28 mouse cellular contexts compared by ENCODE assay signal in genomic region chr10:92349043-92349442, GRCm38 (mm10).
A peak's percentile ranks its signal among the peaks of the same experiment; 100 is the strongest.
DNase-seq lines count a peak whose midpoint lies in the region; ATAC-seq and TF ChIP-seq lines count a peak whose summit lies in the region.
"Had no signal": no experiment of that assay in that cellular context is flagged by ENCODE, and none has a peak within 500 bp of the region (broad histone marks: within the 10 kb centered on the region; RNA-seq: fewer than 3 reads in every experiment).

No protein-coding gene starts in this region.

- H3K36me3 ChIP-seq in forebrain, embryonic 15.5 days = no peaks in the 10 kb centered on the region
- no peaks in the 10 kb centered on the region for H3K36me3 ChIP-seq in forebrain, postnatal 0 days (ENCODE audit: insufficient read depth)
- H3K36me3 ChIP-seq in kidney, embryonic 16.5 days (ENCODE audit: insufficient read depth, low read length) = no peaks in the 10 kb centered on the region
- H3K36me3 ChIP-seq in neural tube, embryonic 12.5 days = no peaks in the 10 kb centered on the region
- no peaks in the 10 kb centered on the region for H3K36me3 ChIP-seq in neural tube, embryonic 15.5 days
- H3K36me3 ChIP-seq: embryonic facial prominence, embryonic 13.5 days; heart, embryonic 13.5 days; hindbrain, embryonic 15.5 days; liver, embryonic 12.5 days had no signal

- H3K4me3 ChIP-seq in forebrain, embryonic 15.5 days = no peak overlapping the region
- H3K4me3 ChIP-seq in forebrain, postnatal 0 days (ENCODE audit: low read depth, low read length) = no peak overlapping the region
- no peak overlapping the region for H3K4me3 ChIP-seq in kidney, embryonic 16.5 days (ENCODE audit: low read length)
- no peak overlapping the region for H3K4me3 ChIP-seq in neural tube, embryonic 12.5 days
- H3K4me3 ChIP-seq in neural tube, embryonic 15.5 days (replicated peaks) = no peak overlapping the region
- H3K4me3 ChIP-seq: embryonic facial prominence, embryonic 13.5 days; heart, embryonic 13.5 days; hindbrain, embryonic 15.5 days; liver, embryonic 12.5 days; megakaryocyte, embryonic 14.5 days; myocyte had no signal

- ATAC-seq in forebrain, embryonic 15.5 days (replicated peaks) = no peak
- no peak for ATAC-seq in forebrain, postnatal 0 days
- peak; percentile 96 for ATAC-seq in kidney, embryonic 16.5 days (ENCODE audit: low FRiP score, low TSS enrichment)
- ATAC-seq in neural tube, embryonic 12.5 days (ENCODE audit: low FRiP score, low read depth) = peak; percentile 84
- no peak for ATAC-seq in neural tube, embryonic 15.5 days (ENCODE audit: low FRiP score)
- ATAC-seq: CD4-positive, CD25-positive, alpha-beta regulatory T cell, adult 4 months; liver, embryonic 12.5 days; liver, postnatal 0 days had no signal

- H3K4me1 ChIP-seq in forebrain, embryonic 15.5 days = peaks cover 14% of the 10 kb centered on the region
- no peaks in the 10 kb centered on the region; the same call in 1 of the 2 replicates for H3K4me1 ChIP-seq in forebrain, postnatal 0 days (ENCODE audit: insufficient read depth)
- H3K4me1 ChIP-seq in kidney, embryonic 16.5 days (ENCODE audit: insufficient read depth, low read length) = peaks cover 11% of the 10 kb centered on the region
- peaks cover 16% of the 10 kb centered on the region; the same call in 1 of the 2 replicates for H3K4me1 ChIP-seq in neural tube, embryonic 12.5 days
- peaks cover 12% of the 10 kb centered on the region; the same call in 1 of the 2 replicates for H3K4me1 ChIP-seq in neural tube, embryonic 15.5 days
- H3K4me1 ChIP-seq: embryonic facial prominence, embryonic 13.5 days; heart, embryonic 13.5 days; liver, embryonic 12.5 days; megakaryocyte, embryonic 14.5 days had no signal

- H3K27ac ChIP-seq in forebrain, embryonic 15.5 days (replicated peaks) = 0 out of 2 replicates have a peak overlapping the region, but pooled peaks have one; percentile 23
- no peak overlapping the region for H3K27ac ChIP-seq in forebrain, postnatal 0 days (ENCODE audit: low read depth, low read length)
- peak overlapping the region; percentile 52 for H3K27ac ChIP-seq in kidney, embryonic 16.5 days (ENCODE audit: low read length)
- no peak overlapping the region for H3K27ac ChIP-seq in neural tube, embryonic 12.5 days
- H3K27ac ChIP-seq in neural tube, embryonic 15.5 days (replicated peaks) = no peak overlapping the region
- H3K27ac ChIP-seq: embryonic facial prominence, embryonic 13.5 days; heart, embryonic 13.5 days; hindbrain, embryonic 15.5 days; liver, embryonic 12.5 days; stomach, postnatal 0 days had no signal

- H3K4me2 ChIP-seq in forebrain, embryonic 15.5 days (replicated peaks) = no peak overlapping the region
- H3K4me2 ChIP-seq in forebrain, postnatal 0 days (ENCODE audit: low read depth) = no peak overlapping the region
- no peak overlapping the region for H3K4me2 ChIP-seq in kidney, embryonic 16.5 days (replicated peaks; ENCODE audit: low read depth, low read length)
- H3K4me2 ChIP-seq in neural tube, embryonic 12.5 days (replicated peaks) = no peak overlapping the region
- no peak overlapping the region for H3K4me2 ChIP-seq in neural tube, embryonic 15.5 days
- H3K4me2 ChIP-seq: embryonic facial prominence, embryonic 13.5 days; heart, embryonic 13.5 days; hindbrain, embryonic 15.5 days; liver, embryonic 12.5 days had no signal

- H3K9ac ChIP-seq in forebrain, embryonic 15.5 days (replicated peaks) = no peak overlapping the region
- no peak overlapping the region for H3K9ac ChIP-seq in forebrain, postnatal 0 days
- no peak overlapping the region for H3K9ac ChIP-seq in kidney, embryonic 16.5 days (replicated peaks; ENCODE audit: low read length)
- H3K9ac ChIP-seq in neural tube, embryonic 12.5 days = no peak overlapping the region
- no peak overlapping the region for H3K9ac ChIP-seq in neural tube, embryonic 15.5 days (replicated peaks)
- H3K9ac ChIP-seq: embryonic facial prominence, embryonic 13.5 days; heart, embryonic 13.5 days; hindbrain, embryonic 15.5 days; liver, embryonic 12.5 days; liver, postnatal 0 days had no signal

- no peak for TF ChIP-seq CTCF in forebrain, postnatal 0 days (IDR thresholded peaks at IDR 0.05; ENCODE audit: low read depth)

- 59% methylated on average over 6 of the region's 7 CpGs for WGBS in forebrain, embryonic 15.5 days
- WGBS in forebrain, postnatal 0 days = 45% methylated on average over 7 of the region's 7 CpGs
- WGBS in kidney, embryonic 16.5 days = 21% methylated on average over 6 of the region's 7 CpGs
- WGBS in neural tube, embryonic 12.5 days = 28% methylated on average over 7 of the region's 7 CpGs
- 36% methylated on average over 6 of the region's 7 CpGs for WGBS in neural tube, embryonic 15.5 days

- DNase-seq in forebrain, postnatal 0 days = no peak
- no peak for DNase-seq in kidney, postnatal 10 days
- no peak for DNase-seq in ovary, postnatal 14 days (ENCODE audit: low spot score)
- DNase-seq: adrenal gland, postnatal 25 days; cerebellum, adult 2 months; cerebellum, postnatal 14 days; gastrocnemius, postnatal 10 days; heart, postnatal 10 days; kidney, adult 8-10 months; layer of hippocampus, postnatal 36 days; left cerebral cortex, postnatal 4 days; liver, postnatal 0 days; lung, postnatal 4 days; right cerebral cortex, postnatal 4 days; thymus, adult 2 months; thymus, postnatal 36 days had no signal

- H3K27me3 ChIP-seq in forebrain, embryonic 15.5 days = no peaks in the 10 kb centered on the region
- H3K27me3 ChIP-seq in forebrain, postnatal 0 days (ENCODE audit: insufficient read depth, low read length) = no peaks in the 10 kb centered on the region; the same call in 1 of the 2 replicates
- H3K27me3 ChIP-seq in kidney, embryonic 16.5 days (ENCODE audit: insufficient read depth, low read length) = no peaks in the 10 kb centered on the region
- H3K27me3 ChIP-seq in neural tube, embryonic 12.5 days (replicated peaks) = no peaks in the 10 kb centered on the region
- no peaks in the 10 kb centered on the region for H3K27me3 ChIP-seq in neural tube, embryonic 15.5 days (replicated peaks)
- H3K27me3 ChIP-seq: embryonic facial prominence, embryonic 13.5 days; heart, embryonic 13.5 days; hindbrain, embryonic 15.5 days; liver, embryonic 12.5 days; megakaryocyte, embryonic 14.5 days had no signal

- H3K9me3 ChIP-seq in forebrain, embryonic 15.5 days = no peaks in the 10 kb centered on the region
- H3K9me3 ChIP-seq in forebrain, postnatal 0 days (ENCODE audit: low read length) = no peaks in the 10 kb centered on the region
- H3K9me3 ChIP-seq in kidney, embryonic 16.5 days (ENCODE audit: low read length) = no peaks in the 10 kb centered on the region
- H3K9me3 ChIP-seq in neural tube, embryonic 12.5 days = no peaks in the 10 kb centered on the region
- no peaks in the 10 kb centered on the region for H3K9me3 ChIP-seq in neural tube, embryonic 15.5 days (replicated peaks)
- H3K9me3 ChIP-seq: embryonic facial prominence, embryonic 13.5 days; heart, embryonic 13.5 days; hindbrain, embryonic 15.5 days; liver, embryonic 12.5 days had no signal

Comparison
In these comparisons a context has a peak if more than half of its experiments do, and no peak if none do; other contexts are left out.
1. ATAC-seq: peak in kidney, embryonic 16.5 days (single experiment) and neural tube, embryonic 12.5 days (single experiment); none in forebrain, embryonic 15.5 days (single experiment), forebrain, postnatal 0 days (single experiment) and neural tube, embryonic 15.5 days (single experiment).
2. H3K27ac ChIP-seq: peak in forebrain, embryonic 15.5 days (single experiment) and kidney, embryonic 16.5 days (single experiment); none in forebrain, postnatal 0 days (single experiment), neural tube, embryonic 12.5 days (single experiment) and neural tube, embryonic 15.5 days (single experiment).